Mouse (Mus musculus): ENCODE measurements at regions not wholly inside any gene's neighbourhood (a gene's known extent, or its start where the extent isn't known, plus 50 kb on each side); places are given as distances from the start of the nearest gene placed in this dataset.

DNA sequence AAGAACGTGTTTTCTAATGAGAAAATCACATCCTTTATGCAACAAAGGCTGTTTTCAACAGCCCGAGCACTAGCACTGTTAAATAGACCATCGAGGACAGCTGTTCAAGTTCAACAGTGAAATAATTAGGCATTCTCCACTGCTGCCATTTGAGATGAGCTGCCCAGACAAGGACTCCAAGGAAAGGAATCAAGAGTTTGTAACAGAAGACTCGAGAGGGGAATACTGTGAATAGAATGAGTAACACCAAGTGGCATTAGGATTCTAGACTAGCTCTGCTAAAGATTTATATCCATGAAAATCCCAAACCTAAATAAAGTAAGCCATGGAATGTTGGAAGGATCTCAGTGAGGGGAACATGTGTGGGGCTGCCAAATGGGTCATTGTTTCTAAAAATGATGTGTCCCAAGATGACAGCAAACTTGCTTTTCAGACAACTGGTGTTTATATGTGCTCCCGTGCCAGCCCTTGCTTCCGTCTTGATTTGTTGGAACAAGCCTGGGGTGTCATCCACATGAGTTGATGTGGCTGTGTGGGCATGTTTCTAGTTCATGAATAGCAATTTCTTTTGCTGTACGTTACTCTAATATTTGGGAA is 72.1 kb upstream of the Itga4 start:
- in situ Hi-C loops (cut with MboI, MseI): no loop called here

GRCm38 (mm10) chr2:79185234-79186101 is 69.8 kb upstream of the Itga4 start:
- in situ Hi-C loops (cut with MboI, MseI): no loop called here

- in situ Hi-C loops (cut with MboI, MseI): no loop called here
Observed at GRCm38 (mm10) chr2:79186878-79187277, 68.3 kb upstream of the Itga4 start.

DNA sequence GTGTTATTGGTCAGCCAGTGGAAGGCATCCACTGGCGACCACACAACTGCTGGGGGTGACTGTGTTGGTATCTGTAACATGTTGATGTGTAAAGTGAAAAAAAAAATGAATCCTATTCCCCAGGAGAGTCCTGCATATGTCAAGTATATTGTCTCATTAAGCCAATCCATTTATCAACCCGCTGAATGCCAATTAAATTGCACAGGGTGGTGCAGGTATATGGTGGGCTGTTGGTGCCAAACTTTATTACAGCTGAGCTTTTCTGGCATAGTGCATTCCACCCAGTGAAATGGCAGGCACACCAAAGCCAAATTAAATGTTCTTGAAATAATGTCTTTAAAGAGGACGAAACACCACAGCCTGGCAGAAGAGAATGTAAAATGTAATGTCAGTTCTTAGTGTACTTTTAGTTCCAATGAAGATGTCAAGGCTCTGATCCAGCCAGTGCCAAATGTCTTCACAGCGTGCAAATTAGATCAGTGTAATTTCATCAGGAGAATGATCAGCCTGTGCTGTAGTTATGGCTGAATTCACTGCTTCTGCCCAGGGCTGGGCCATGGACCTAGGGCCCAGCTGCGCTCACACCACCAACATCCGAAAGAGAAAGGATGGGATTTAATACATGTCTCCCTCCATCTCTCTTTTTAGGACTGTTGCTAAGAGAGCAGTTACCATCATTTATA is 66.6 kb upstream of the Itga4 start:
- in situ Hi-C loops (cut with MboI, MseI): no loop called here

- in situ Hi-C loops (cut with MboI, MseI): no loop called here
Observed at GRCm38 (mm10) chr2:79193851-79194250, 61.4 kb upstream of the Itga4 start.

DNA sequence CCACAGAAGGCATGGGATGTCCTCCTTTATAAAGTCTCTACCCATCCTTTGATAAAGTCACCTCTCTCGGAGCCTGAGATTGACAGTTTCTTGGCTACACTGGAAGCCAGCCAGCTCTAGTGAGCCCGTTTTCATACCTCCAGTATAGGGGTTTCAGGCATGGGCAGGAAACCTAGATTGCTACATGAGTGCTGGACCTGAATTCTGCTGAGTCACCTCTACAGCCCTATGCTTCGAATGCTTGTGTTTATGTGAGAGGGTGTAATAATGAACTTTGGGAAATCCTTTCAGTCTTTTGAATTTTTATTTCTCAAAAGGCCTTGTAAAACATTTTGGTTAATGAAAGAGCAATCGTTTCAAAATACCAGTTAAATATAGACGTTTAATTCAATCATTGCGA is 53.5 kb upstream of the Itga4 start:
- in situ Hi-C loops (cut with MboI, MseI): no loop called here
